Mouse (Mus musculus): Measurements from ENCODE around the gene Tenm2. TPM values are rescaled to one million over a fixed set of nuclear protein-coding genes. Genes with fewer than 3 reads are reported as not detected.

Gene Tenm2
- polyA plus RNA-seq, 1 experiment from 2014 or later: 0.28 TPM

GRCm38 (mm10) chr11:36974142-36974541 is 261.6 kb downstream of the Tenm2 start:
- Histone ChIP-seq H3K9me3 (ENCODE audit: low read depth, low read length) (no peaks in the 10 kb centered on the region), H3K4me1 (ENCODE audit: insufficient read depth) (no peaks in the 10 kb centered on the region), H3K36me3 (ENCODE audit: insufficient read depth) (no peaks in the 10 kb centered on the region), H3K27me3 (ENCODE audit: insufficient read depth, low read length) (no peaks in the 10 kb centered on the region), H3K9ac (no peak overlapping the region), H3K4me3 (ENCODE audit: low read depth, low read length) (no peak overlapping the region), H3K4me2 (no peak overlapping the region), H3K27ac (ENCODE audit: low read depth) (no peak overlapping the region)
- WGBS: 49% methylated on average over 2 of the region's 2 CpGs
- no peak for ATAC-seq (ENCODE audit: insufficient read depth)
- no peak for DNase-seq
- TF ChIP-seq CTCF (IDR thresholded peaks at IDR 0.05; ENCODE audit: low read depth): no peak

DNA sequence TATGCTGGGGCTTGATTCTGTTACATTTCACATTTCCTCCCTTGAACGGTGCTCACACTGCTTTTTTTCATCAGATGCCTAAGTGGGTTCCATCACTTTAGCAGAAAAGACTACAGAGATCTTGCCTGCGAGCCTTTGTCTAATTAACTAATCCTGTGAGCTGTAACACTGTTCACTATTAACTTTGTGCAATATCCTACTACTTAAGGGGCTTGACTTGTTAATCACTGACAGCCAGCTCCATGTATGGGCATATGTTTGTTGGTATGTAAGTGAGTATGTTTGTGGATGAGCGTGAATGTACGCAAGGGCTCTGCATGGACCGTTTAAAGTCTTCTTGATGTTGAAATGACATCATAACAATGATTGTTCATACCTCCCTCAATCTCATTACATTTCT is 277.7 kb downstream of the Tenm2 start:
- no peaks in the 10 kb centered on the region for H3K27me3 ChIP-seq (ENCODE audit: insufficient read depth, low read length)
- no peak overlapping the region for H3K9ac ChIP-seq
- TF ChIP-seq CTCF (IDR thresholded peaks at IDR 0.05; ENCODE audit: low read depth): no peak
- H3K9me3 ChIP-seq (ENCODE audit: low read depth, low read length): no peaks in the 10 kb centered on the region
- H3K27ac ChIP-seq (ENCODE audit: low read depth): no peak overlapping the region
- no peak for DNase-seq
- H3K4me3 ChIP-seq (ENCODE audit: low read depth, low read length): no peak overlapping the region
- ATAC-seq (ENCODE audit: insufficient read depth): no peak
- no peaks in the 10 kb centered on the region for H3K4me1 ChIP-seq (ENCODE audit: insufficient read depth)
- 78% methylated on average over 5 of the region's 5 CpGs for WGBS
- no peak overlapping the region for H3K4me2 ChIP-seq
- H3K36me3 ChIP-seq (ENCODE audit: insufficient read depth): no peaks in the 10 kb centered on the region

DNA sequence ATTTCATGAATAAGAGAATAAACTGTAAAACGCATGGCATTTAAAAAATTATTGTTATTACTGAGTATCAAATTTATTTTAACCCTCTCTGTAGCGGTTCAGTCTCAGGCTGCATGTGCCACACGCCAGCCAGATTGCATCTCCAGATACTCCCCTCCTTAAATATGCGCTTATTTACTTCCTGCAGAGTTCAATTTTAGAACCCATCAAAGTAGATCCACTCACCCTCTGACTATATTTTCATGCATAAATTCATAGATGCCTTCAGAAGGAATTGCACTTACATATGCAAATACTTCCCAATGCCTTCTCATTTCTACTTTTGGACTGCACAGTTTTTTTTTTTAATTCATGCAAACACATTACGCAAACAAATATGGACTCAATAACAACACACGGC is 294.3 kb downstream of the Tenm2 start:
- Histone ChIP-seq H3K9ac (no peak overlapping the region), H3K27ac (ENCODE audit: low read depth) (no peak overlapping the region), H3K4me2 (no peak overlapping the region), H3K27me3 (ENCODE audit: insufficient read depth, low read length) (no peaks in the 10 kb centered on the region), H3K4me1 (ENCODE audit: insufficient read depth) (no peaks in the 10 kb centered on the region), H3K9me3 (ENCODE audit: low read depth, low read length) (no peaks in the 10 kb centered on the region), H3K4me3 (ENCODE audit: low read depth, low read length) (no peak overlapping the region), H3K36me3 (ENCODE audit: insufficient read depth) (no peaks in the 10 kb centered on the region)
- WGBS: 88% methylated on average over 6 of the region's 6 CpGs
- no peak for ATAC-seq (ENCODE audit: insufficient read depth)
- no peak for DNase-seq
- no peak for TF ChIP-seq CTCF (IDR thresholded peaks at IDR 0.05; ENCODE audit: low read depth)

DNA sequence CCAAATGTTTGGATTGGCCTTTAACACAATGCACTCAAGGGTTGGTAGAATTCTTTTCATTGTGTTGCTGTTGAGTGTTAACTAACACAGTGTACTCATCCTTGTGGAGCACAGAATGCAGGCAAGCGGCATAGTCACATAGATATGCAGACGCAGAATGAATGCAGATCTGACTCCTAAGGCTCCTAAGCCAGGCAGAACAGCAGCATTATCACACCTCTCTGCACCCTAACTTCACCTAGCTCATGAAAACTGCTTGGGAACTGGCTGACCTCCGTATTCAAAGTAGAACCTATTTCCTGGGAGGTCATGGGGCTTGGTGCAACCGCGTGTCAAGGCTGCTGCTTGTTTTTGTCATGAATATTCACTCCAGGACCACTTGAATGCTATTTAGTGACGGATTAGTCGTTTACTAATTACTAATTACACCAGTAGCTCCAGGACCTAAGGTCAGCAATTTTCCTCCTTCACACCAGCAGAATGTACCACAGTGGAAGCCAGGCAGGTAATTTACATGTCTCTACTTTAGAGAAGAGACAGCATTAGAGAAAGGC is 295.1 kb downstream of the Tenm2 start:
- H3K36me3 ChIP-seq (ENCODE audit: insufficient read depth): no peaks in the 10 kb centered on the region
- H3K4me1 ChIP-seq (ENCODE audit: insufficient read depth): no peaks in the 10 kb centered on the region
- no peak overlapping the region for H3K4me2 ChIP-seq
- H3K9ac ChIP-seq: no peak overlapping the region
- H3K4me3 ChIP-seq (ENCODE audit: low read depth, low read length): no peak overlapping the region
- H3K9me3 ChIP-seq (ENCODE audit: low read depth, low read length): no peaks in the 10 kb centered on the region
- no peak overlapping the region for H3K27ac ChIP-seq (ENCODE audit: low read depth)
- WGBS: 51% methylated on average over 7 of the region's 7 CpGs
- DNase-seq (no peak), ATAC-seq (ENCODE audit: insufficient read depth) (no peak)
- no peaks in the 10 kb centered on the region for H3K27me3 ChIP-seq (ENCODE audit: insufficient read depth, low read length)
- no peak for TF ChIP-seq CTCF (IDR thresholded peaks at IDR 0.05; ENCODE audit: low read depth)

DNA sequence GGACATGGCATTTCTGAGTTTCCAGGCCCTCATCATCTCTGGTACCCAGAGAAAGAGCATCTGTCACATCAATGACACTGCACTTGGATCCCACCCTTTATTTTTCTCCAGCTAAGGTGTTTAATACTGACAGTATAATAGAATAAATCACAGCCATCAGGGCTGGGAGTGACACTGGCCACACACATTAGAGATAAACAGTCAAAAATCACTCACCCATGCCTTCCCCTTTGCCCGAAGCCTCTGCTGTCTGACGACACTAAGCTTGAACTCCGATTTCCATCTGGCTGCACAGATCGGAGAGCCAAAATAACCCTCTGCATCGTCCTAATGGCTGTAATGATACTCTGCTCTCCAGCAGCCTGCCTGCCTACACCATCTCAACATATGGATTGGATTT is 305.9 kb downstream of the Tenm2 start:
- H3K27me3 ChIP-seq (ENCODE audit: insufficient read depth, low read length): no peaks in the 10 kb centered on the region
- ATAC-seq (ENCODE audit: insufficient read depth) (no peak), DNase-seq (no peak)
- no peak overlapping the region for H3K9ac ChIP-seq
- no peaks in the 10 kb centered on the region for H3K4me1 ChIP-seq (ENCODE audit: insufficient read depth)
- TF ChIP-seq CTCF (IDR thresholded peaks at IDR 0.05; ENCODE audit: low read depth): no peak
- no peak overlapping the region for H3K4me3 ChIP-seq (ENCODE audit: low read depth, low read length)
- no peaks in the 10 kb centered on the region for H3K9me3 ChIP-seq (ENCODE audit: low read depth, low read length)
- H3K4me2 ChIP-seq: no peak overlapping the region
- H3K27ac ChIP-seq (ENCODE audit: low read depth): no peak overlapping the region
- no peaks in the 10 kb centered on the region for H3K36me3 ChIP-seq (ENCODE audit: insufficient read depth)
- WGBS: 71% methylated on average over 5 of the region's 5 CpGs

GRCm38 (mm10) chr11:36926705-36927406 is 308.9 kb downstream of the Tenm2 start:
- H3K36me3 ChIP-seq (ENCODE audit: insufficient read depth): no peaks in the 10 kb centered on the region
- 72% methylated on average over 9 of the region's 9 CpGs for WGBS
- no peak overlapping the region for H3K4me3 ChIP-seq (ENCODE audit: low read depth, low read length)
- no peak overlapping the region for H3K9ac ChIP-seq
- no peak overlapping the region for H3K27ac ChIP-seq (ENCODE audit: low read depth)
- no peak overlapping the region for H3K4me2 ChIP-seq
- no peak for DNase-seq
- no peak for ATAC-seq (ENCODE audit: insufficient read depth)
- H3K9me3 ChIP-seq (ENCODE audit: low read depth, low read length): no peaks in the 10 kb centered on the region
- no peaks in the 10 kb centered on the region for H3K27me3 ChIP-seq (ENCODE audit: insufficient read depth, low read length)
- no peaks in the 10 kb centered on the region for H3K4me1 ChIP-seq (ENCODE audit: insufficient read depth)
- TF ChIP-seq CTCF (IDR thresholded peaks at IDR 0.05; ENCODE audit: low read depth): no peak

- no peak for TF ChIP-seq CTCF (IDR thresholded peaks at IDR 0.05; ENCODE audit: low read depth)
- no peak overlapping the region for H3K9ac ChIP-seq
- DNase-seq (no peak), ATAC-seq (ENCODE audit: insufficient read depth) (no peak)
- no peaks in the 10 kb centered on the region for H3K9me3 ChIP-seq (ENCODE audit: low read depth, low read length)
- H3K4me3 ChIP-seq (ENCODE audit: low read depth, low read length): no peak overlapping the region
- no peak overlapping the region for H3K4me2 ChIP-seq
- no peaks in the 10 kb centered on the region for H3K27me3 ChIP-seq (ENCODE audit: insufficient read depth, low read length)
- H3K4me1 ChIP-seq (ENCODE audit: insufficient read depth): no peaks in the 10 kb centered on the region
- no peaks in the 10 kb centered on the region for H3K36me3 ChIP-seq (ENCODE audit: insufficient read depth)
- 75% methylated on average over 6 of the region's 6 CpGs for whole genome bisulfite sequencing
- no peak overlapping the region for H3K27ac ChIP-seq (ENCODE audit: low read depth)
Observed at GRCm38 (mm10) chr11:36919301-36919700, 316.5 kb downstream of the Tenm2 start.
